Comparison of ENCODE assay signal across 14 mouse cellular contexts in the genomic region with DNA sequence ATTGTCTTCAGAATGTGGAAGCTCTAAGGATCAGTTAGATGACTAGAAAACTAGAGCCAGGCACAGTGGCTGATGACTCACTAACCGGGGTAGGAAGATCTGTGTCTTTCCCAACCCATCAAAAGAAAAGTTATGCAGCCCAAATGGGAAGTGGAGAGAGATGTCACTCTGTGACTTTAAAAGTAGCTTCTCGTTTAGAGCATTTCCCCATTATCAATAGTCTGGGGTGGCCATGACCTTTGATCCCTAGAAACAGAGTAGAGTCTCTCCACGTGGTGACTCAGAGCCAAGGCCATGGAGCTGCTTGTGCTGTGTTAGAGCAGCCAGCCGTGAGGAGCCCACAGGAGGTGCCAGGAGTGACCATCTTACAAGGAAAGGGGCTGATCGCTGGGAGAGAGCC. TPM values are rescaled to one million over a fixed set of nuclear protein-coding genes. Genes with fewer than 3 reads are reported as not detected.
DNase-seq lines count a peak whose midpoint lies in the region; ATAC-seq and TF ChIP-seq lines count a peak whose summit lies in the region.
"Had no signal": no experiment of that assay in that cellular context is flagged by ENCODE, and none has a peak within 500 bp of the region (broad histone marks: within the 10 kb centered on the region; RNA-seq: fewer than 3 reads in every experiment).

No protein-coding gene starts in this region.

- no peaks in the 10 kb centered on the region for H3K27me3 ChIP-seq in forebrain, embryonic 12.5 days
- H3K27me3 ChIP-seq in forebrain, embryonic 11.5 days (ENCODE audit: control insufficient read depth, insufficient read depth, low read length): no peaks in the 10 kb centered on the region
- no peaks in the 10 kb centered on the region for H3K27me3 ChIP-seq in intestine, postnatal 0 days (replicated peaks; ENCODE audit: control insufficient read depth, insufficient read depth, low read length)
- H3K27me3 ChIP-seq: heart, embryonic 13.5 days; midbrain, embryonic 13.5 days had no signal

- no peak overlapping the region for H3K4me3 ChIP-seq in forebrain, embryonic 12.5 days (replicated peaks)
- H3K4me3 ChIP-seq in forebrain, embryonic 11.5 days (ENCODE audit: low read depth, low read length): no peak overlapping the region
- H3K4me3 ChIP-seq in intestine, postnatal 0 days (ENCODE audit: low read depth, low read length): no peak overlapping the region
- H3K4me3 ChIP-seq: heart, embryonic 13.5 days; midbrain, embryonic 13.5 days had no signal

- H3K9me3 ChIP-seq in forebrain, embryonic 12.5 days: no peaks in the 10 kb centered on the region
- H3K9me3 ChIP-seq in forebrain, embryonic 11.5 days (ENCODE audit: control insufficient read depth, low read length): no peaks in the 10 kb centered on the region
- no peaks in the 10 kb centered on the region for H3K9me3 ChIP-seq in intestine, postnatal 0 days (ENCODE audit: control insufficient read depth)
- H3K9me3 ChIP-seq: G1E; heart, embryonic 13.5 days; midbrain, embryonic 13.5 days had no signal

- no peak for DNase-seq in forebrain, embryonic 11.5 days (ENCODE audit: low spot score)
- peak; percentile 24 for DNase-seq in ovary, adult 18-20 months (ENCODE audit: low spot score)
- DNase-seq in ovary, postnatal 14 days (ENCODE audit: low spot score): no peak
- no peak for DNase-seq in spleen, adult 18-20 months
- DNase-seq in lung, postnatal 10 days: no peak
- no peak for DNase-seq in layer of hippocampus, postnatal 10 days (ENCODE audit: low spot score in 2 of 2)
- DNase-seq: B cell, adult 2 months; lung, embryonic 14.5 days had no signal

- H3K4me2 ChIP-seq in forebrain, embryonic 12.5 days: no peak overlapping the region
- no peak overlapping the region for H3K4me2 ChIP-seq in forebrain, embryonic 11.5 days (ENCODE audit: low read depth, low read length, severe bottlenecking)
- H3K4me2 ChIP-seq in intestine, postnatal 0 days (replicated peaks; ENCODE audit: low read depth): no peak overlapping the region
- H3K4me2 ChIP-seq: heart, embryonic 13.5 days; lung, embryonic 14.5 days; midbrain, embryonic 13.5 days had no signal

- peaks cover 29% of the 10 kb centered on the region for H3K36me3 ChIP-seq in forebrain, embryonic 12.5 days (replicated peaks)
- no peaks in the 10 kb centered on the region; the same call in 1 of the 2 replicates for H3K36me3 ChIP-seq in forebrain, embryonic 11.5 days (ENCODE audit: control insufficient read depth, insufficient read depth, low read length)
- H3K36me3 ChIP-seq in intestine, postnatal 0 days (ENCODE audit: control insufficient read depth, insufficient read depth): peaks cover 28% of the 10 kb centered on the region

- H3K9ac ChIP-seq in forebrain, embryonic 12.5 days: no peak overlapping the region
- H3K9ac ChIP-seq in forebrain, embryonic 11.5 days (ENCODE audit: low read length): no peak overlapping the region
- H3K9ac ChIP-seq in intestine, postnatal 0 days (ENCODE audit: low read depth, low read length): no peak overlapping the region
- H3K9ac ChIP-seq: heart, embryonic 13.5 days; lung, embryonic 14.5 days; midbrain, embryonic 13.5 days had no signal

- H3K4me1 ChIP-seq in forebrain, embryonic 12.5 days: 0 out of 2 replicates have a peak, but pooled peaks cover 7% of the 10 kb centered on the region
- no peaks in the 10 kb centered on the region for H3K4me1 ChIP-seq in forebrain, embryonic 11.5 days (replicated peaks; ENCODE audit: control insufficient read depth, insufficient read depth, low read length)
- peaks cover 4% of the 10 kb centered on the region; the same call in 1 of the 2 replicates for H3K4me1 ChIP-seq in intestine, postnatal 0 days (replicated peaks; ENCODE audit: control insufficient read depth, insufficient read depth, low read length)

- no peak overlapping the region for H3K27ac ChIP-seq in forebrain, embryonic 12.5 days
- no peak overlapping the region for H3K27ac ChIP-seq in forebrain, embryonic 11.5 days (ENCODE audit: low read depth, low read length)
- peak overlapping the region; percentile 46; the same call in 1 of the 2 replicates for H3K27ac ChIP-seq in intestine, postnatal 0 days (ENCODE audit: low read depth, low read length)
- H3K27ac ChIP-seq: heart, embryonic 13.5 days; midbrain, embryonic 13.5 days had no signal

- peak; percentile 27 for ATAC-seq in forebrain, embryonic 12.5 days (ENCODE audit: low FRiP score)
- ATAC-seq in forebrain, embryonic 11.5 days (replicated peaks; ENCODE audit: low FRiP score): no peak; the same call in 1 of the 2 replicates
- ATAC-seq in intestine, postnatal 0 days: peak; percentile 40; the same call in 1 of the 2 replicates
- ATAC-seq: inflammation-experienced regulatory T-cells, adult 6 months had no signal

- WGBS in forebrain, embryonic 12.5 days: 46% methylated on average over 5 of the region's 5 CpGs
- WGBS in forebrain, embryonic 11.5 days: 44% methylated on average over 5 of the region's 5 CpGs
- 46% methylated on average over 5 of the region's 5 CpGs for WGBS in intestine, postnatal 0 days

- TF ChIP-seq CTCF in intestine, postnatal 0 days (IDR thresholded peaks at IDR 0.05; ENCODE audit: low read depth): no peak

RNA-seq across cellular contexts. Expression of a gene that starts 4.6 kb away (rescaled TPM):
- polyA plus RNA-seq in forebrain, embryonic 12.5 days (2016; fragmentation: Nextera tagmentation; extraction: Ambion mirVana): 30.3 and 34.5 TPM in 2 replicates
- polyA plus RNA-seq in forebrain, embryonic 11.5 days (2014; fragmentation: Nextera tagmentation; extraction: Ambion mirVana): 24.3 and 26.4 TPM in 2 replicates
- polyA plus RNA-seq in intestine, postnatal 0 days (2015; fragmentation: Nextera tagmentation; extraction: Ambion mirVana): 59.2 and 62.0 TPM in 2 replicates
- 10 to 100 TPM; 26.1 to 27.2 TPM for total RNA-seq in layer of hippocampus, postnatal 10 days (2021)

RNA-seq across cellular contexts. Expression of a gene that starts 13.3 kb away (rescaled TPM):
- 53.3 and 53.6 TPM in 2 replicates for polyA plus RNA-seq in forebrain, embryonic 12.5 days (2016; fragmentation: Nextera tagmentation; extraction: Ambion mirVana)
- polyA plus RNA-seq in forebrain, embryonic 11.5 days (2014; fragmentation: Nextera tagmentation; extraction: Ambion mirVana): 64.5 and 69.2 TPM in 2 replicates
- 34.0 and 34.3 TPM in 2 replicates for polyA plus RNA-seq in intestine, postnatal 0 days (2015; fragmentation: Nextera tagmentation; extraction: Ambion mirVana)
- 10 to 100 TPM; 20.2 to 25.7 TPM for total RNA-seq in layer of hippocampus, postnatal 10 days (2021)
